Mouse (Mus musculus): ENCODE measurements around the gene Ap3s2. TPM values are rescaled to one million over a fixed set of nuclear protein-coding genes. Genes with fewer than 3 reads are reported as not detected.

Gene Ap3s2
- total RNA-seq, 2 experiments from 2014 or later = 20.5 to 24.1 TPM

GRCm38 (mm10) chr7:79890436-79891221 lies 29.8 kb downstream of the Ap3s2 start:
- intact Hi-C loops (cut with DNase I) = no loop called here
- DNase-seq = no peak

GRCm38 (mm10) chr7:79888603-79889002 lies 31.8 kb downstream of the Ap3s2 start:
- intact Hi-C loops (cut with DNase I) = no loop called here
- DNase-seq = no peak

- intact Hi-C loops (cut with DNase I) = no loop called here
- no peak for DNase-seq
Observed at GRCm38 (mm10) chr7:79883613-79884334, 36.7 kb downstream of the Ap3s2 start.

GRCm38 (mm10) chr7:79881901-79882300 lies 38.5 kb downstream of the Ap3s2 start:
- DNase-seq = no peak
- intact Hi-C loops (cut with DNase I) = no loop called here

- intact Hi-C loops (cut with DNase I) = no loop called here
- DNase-seq = peak; percentile 41 to 57
Observed at GRCm38 (mm10) chr7:79880998-79881397, 39.5 kb downstream of the Ap3s2 start.

- DNase-seq = no peak
- intact Hi-C loops (cut with DNase I) = no loop called here
Observed at GRCm38 (mm10) chr7:79880033-79880432, 40.4 kb downstream of the Ap3s2 start.

GRCm38 (mm10) chr7:79878455-79879025 lies 41.9 kb downstream of the Ap3s2 start:
- DNase-seq = no peak
- intact Hi-C loops (cut with DNase I) = no loop called here

- DNase-seq = no peak
Observed at GRCm38 (mm10) chr7:79873407-79873806, 47.0 kb downstream of the Ap3s2 start.

GRCm38 (mm10) chr7:79871797-79872345 lies 48.6 kb downstream of the Ap3s2 start:
- intact Hi-C loops (cut with DNase I) = no loop called here
- DNase-seq = no peak

More at GRCm38 (mm10) chr7:79873407-79873806, 47.0 kb downstream of the Ap3s2 start:
- intact Hi-C loops (cut with DNase I) = no loop called here

GRCm38 (mm10) chr7:79869072-79869719 lies 51.3 kb downstream of the Ap3s2 start:
- no peak for DNase-seq
- intact Hi-C loops (cut with DNase I) = no loop called here

- no peak for DNase-seq
Observed at GRCm38 (mm10) chr7:79868475-79868874, 52.0 kb downstream of the Ap3s2 start.

GRCm38 (mm10) chr7:79867861-79868260 lies 52.6 kb downstream of the Ap3s2 start:
- DNase-seq = peak; percentile 55 to 70
- intact Hi-C loops (cut with DNase I) = no loop called here

More at GRCm38 (mm10) chr7:79868475-79868874, 52.0 kb downstream of the Ap3s2 start:
- intact Hi-C loops (cut with DNase I) = no loop called here

- intact Hi-C loops (cut with DNase I) = no loop called here
- DNase-seq = no peak
Observed at GRCm38 (mm10) chr7:79866294-79867000, 54.0 kb downstream of the Ap3s2 start.

- intact Hi-C loops (cut with DNase I) = no loop called here
- no peak for DNase-seq
Observed at GRCm38 (mm10) chr7:79861794-79862193, 58.7 kb downstream of the Ap3s2 start.

GRCm38 (mm10) chr7:79860811-79861210 lies 59.6 kb downstream of the Ap3s2 start, which contains the start of gene Anpep:
Anpep (minus strand) TSS chr7:79861059.
- intact Hi-C loops (cut with DNase I) = no loop called here
- DNase-seq = no peak

- intact Hi-C loops (cut with DNase I) = loop anchor here (5.0 kb wide), 1 partner anchor 52 kb away; no protein-coding TSS in a partner anchor
- DNase-seq = peak; percentile 34 to 45
Observed at GRCm38 (mm10) chr7:79858956-79859630, 61.4 kb downstream of the Ap3s2 start.

- peak; percentile 49 to 57 for DNase-seq
- intact Hi-C loops (cut with DNase I) = loop anchor here (5.0 kb wide), 1 partner anchor 51 kb away; no protein-coding TSS in a partner anchor
Observed at GRCm38 (mm10) chr7:79858202-79858934, 62.1 kb downstream of the Ap3s2 start.

GRCm38 (mm10) chr7:79856305-79856704 lies 64.1 kb downstream of the Ap3s2 start:
- intact Hi-C loops (cut with DNase I) = loop anchor here (5.0 kb wide), 1 partner anchor 49 kb away; no protein-coding TSS in a partner anchor
- DNase-seq = no peak
